Comparison of ENCODE assay signal across 21 mouse cellular contexts in the genomic region with DNA sequence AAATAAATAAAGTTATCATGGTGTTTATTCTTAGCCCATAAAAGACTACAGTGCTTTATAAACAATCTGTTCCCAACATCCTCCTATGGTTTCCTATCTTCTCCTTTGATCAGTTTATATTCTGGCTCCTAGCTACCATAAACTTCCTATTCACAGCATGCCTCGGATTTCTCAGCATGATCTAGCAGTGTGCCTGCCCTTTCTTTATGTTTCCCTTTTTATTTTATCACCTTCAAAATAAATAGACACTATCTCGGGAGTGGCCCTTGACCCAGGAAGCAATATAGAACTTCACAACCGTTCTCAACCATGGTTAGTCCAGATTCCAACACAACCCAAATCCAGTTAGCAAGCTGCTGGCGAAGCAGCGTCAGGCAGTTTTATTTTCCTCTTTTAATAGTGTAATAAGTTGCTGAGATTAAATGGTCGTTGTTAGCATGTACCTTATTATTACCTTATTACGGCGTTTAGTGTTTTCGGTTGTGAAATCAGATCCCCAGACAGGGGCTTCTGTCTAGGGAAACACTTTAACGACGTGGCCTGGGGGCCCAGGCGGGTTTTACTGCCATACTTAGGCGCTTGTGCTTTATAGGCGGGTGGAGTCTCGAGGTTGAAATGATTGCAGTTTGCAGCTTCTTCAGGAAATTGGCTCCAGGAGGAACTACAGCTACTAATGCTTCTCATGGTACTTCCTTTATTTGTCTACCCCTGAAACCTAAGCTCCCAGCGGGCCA. TPM values are rescaled to one million over a fixed set of nuclear protein-coding genes. Genes with fewer than 3 reads are reported as not detected.
DNase-seq lines count a peak whose midpoint lies in the region; ATAC-seq lines count a peak whose summit lies in the region.
"Had no signal": no experiment of that assay in that cellular context is flagged by ENCODE, and none has a peak within 500 bp of the region (broad histone marks: within the 10 kb centered on the region; RNA-seq: fewer than 3 reads in every experiment).

No protein-coding gene starts in this region.

- H3K9me3 ChIP-seq in kidney, embryonic 14.5 days (ENCODE audit: control insufficient read depth, low read length), result no peaks in the 10 kb centered on the region
- H3K9me3 ChIP-seq in limb, embryonic 13.5 days, result no peaks in the 10 kb centered on the region
- H3K9me3 ChIP-seq: forebrain, embryonic 10.5 days; hindbrain, embryonic 15.5 days; liver, embryonic 12.5 days had no signal

- peaks cover 7% of the 10 kb centered on the region for H3K4me1 ChIP-seq in kidney, embryonic 14.5 days (ENCODE audit: control insufficient read depth, insufficient read depth, low read length)
- peaks cover 22% of the 10 kb centered on the region for H3K4me1 ChIP-seq in limb, embryonic 13.5 days
- H3K4me1 ChIP-seq: hindbrain, embryonic 15.5 days; liver, embryonic 12.5 days; megakaryocyte, embryonic 14.5 days had no signal

- no peaks in the 10 kb centered on the region for H3K36me3 ChIP-seq in kidney, embryonic 14.5 days (ENCODE audit: control insufficient read depth, insufficient read depth, low read length)
- H3K36me3 ChIP-seq in limb, embryonic 13.5 days, result no peaks in the 10 kb centered on the region
- H3K36me3 ChIP-seq: forebrain, embryonic 10.5 days; hindbrain, embryonic 15.5 days; liver, embryonic 12.5 days had no signal

- no peaks in the 10 kb centered on the region for H3K27me3 ChIP-seq in kidney, embryonic 14.5 days (ENCODE audit: control insufficient read depth, insufficient read depth, low read length)
- H3K27me3 ChIP-seq in limb, embryonic 13.5 days, result peaks cover 46% of the 10 kb centered on the region
- H3K27me3 ChIP-seq: CH12.LX; hindbrain, embryonic 15.5 days; liver, embryonic 12.5 days; megakaryocyte, embryonic 14.5 days had no signal

- peak; percentile 57; the same call in 1 of the 2 replicates for ATAC-seq in kidney, embryonic 14.5 days (ENCODE audit: low FRiP score, low TSS enrichment)
- ATAC-seq in limb, embryonic 13.5 days (ENCODE audit: low FRiP score, low read depth), result peak; percentile 88
- no peak for ATAC-seq in megakaryocyte progenitor cell, adult 5-6 weeks (replicated peaks; ENCODE audit: poor library complexity)
- no peak for ATAC-seq in megakaryocyte, adult 5-6 weeks (ENCODE audit: poor library complexity, severe bottlenecking)
- ATAC-seq: liver, embryonic 12.5 days had no signal

- DNase-seq in kidney, postnatal 25 days, result no peak
- peak; percentile 11 for DNase-seq in embryo, embryonic 10 days (ENCODE audit: low spot score)
- peak; percentile 90 for DNase-seq in forelimb bud, embryonic 11.5 days (ENCODE audit: low read depth, low spot score)
- no peak for DNase-seq in ovary, postnatal 36 days (ENCODE audit: low spot score)
- DNase-seq: cerebellum, adult 11-12 months; heart, adult 18-20 months; right cerebral cortex, postnatal 4 days; thymus, postnatal 36 days had no signal

- H3K9ac ChIP-seq in kidney, embryonic 14.5 days (ENCODE audit: low read depth, low read length), result no peak overlapping the region
- no peak overlapping the region for H3K9ac ChIP-seq in limb, embryonic 13.5 days
- H3K9ac ChIP-seq: hindbrain, embryonic 15.5 days; liver, embryonic 12.5 days had no signal

- 6% methylated on average over 16 of the region's 16 CpGs for WGBS in kidney, embryonic 14.5 days
- WGBS in limb, embryonic 13.5 days, result 3% methylated on average over 16 of the region's 16 CpGs

- no peak overlapping the region for H3K27ac ChIP-seq in kidney, embryonic 14.5 days (ENCODE audit: low read depth, low read length)
- 0 out of 2 replicates have a peak overlapping the region, but pooled peaks have one; percentile 15 for H3K27ac ChIP-seq in limb, embryonic 13.5 days
- H3K27ac ChIP-seq: forebrain, embryonic 10.5 days; hindbrain, embryonic 15.5 days; liver, embryonic 12.5 days had no signal

- H3K4me2 ChIP-seq in kidney, embryonic 14.5 days (replicated peaks; ENCODE audit: low read depth, low read length), result peak overlapping the region; percentile 38
- peak overlapping the region; percentile 56 for H3K4me2 ChIP-seq in limb, embryonic 13.5 days (replicated peaks)
- H3K4me2 ChIP-seq: hindbrain, embryonic 15.5 days; liver, embryonic 12.5 days had no signal

- H3K4me3 ChIP-seq in kidney, embryonic 14.5 days (ENCODE audit: low read length), result peak overlapping the region; percentile 17
- peak overlapping the region; percentile 23 for H3K4me3 ChIP-seq in limb, embryonic 13.5 days
- H3K4me3 ChIP-seq: forebrain, embryonic 10.5 days; hindbrain, embryonic 15.5 days; liver, embryonic 12.5 days; megakaryocyte, embryonic 14.5 days had no signal

RNA-seq across cellular contexts. Expression of a gene that starts 12.4 kb away (rescaled TPM):
- not detected in 2 replicates for polyA plus RNA-seq in kidney, embryonic 14.5 days (2014; fragmentation: Nextera tagmentation; extraction: Ambion mirVana)
- polyA plus RNA-seq in limb, embryonic 13.5 days (2015; fragmentation: Nextera tagmentation; extraction: Ambion mirVana), result not detected in 2 replicates
- not detected in 2 replicates for total RNA-seq in megakaryocyte progenitor cell, adult 5-6 weeks (2015)
- not detected in 2 replicates for total RNA-seq in megakaryocyte progenitor cell, adult 5-6 weeks (2017)
- total RNA-seq in megakaryocyte, adult 5-6 weeks (2015), result not detected in 2 replicates
- not detected in 2 replicates for total RNA-seq in megakaryocyte, adult 5-6 weeks (2017)
- total RNA-seq: CH12.LX; common myeloid progenitor, adult 5-6 weeks; heart, adult 18-20 months; left cerebral cortex, adult 8-10 months had no signal
- polyA plus RNA-seq: forebrain, embryonic 10.5 days; heart, embryonic 16.5 days; hindbrain, embryonic 15.5 days; liver, embryonic 12.5 days; stomach, embryonic 14.5 days had no signal

RNA-seq across cellular contexts. Expression of a gene that starts 27.8 kb away (rescaled TPM):
- polyA plus RNA-seq in kidney, embryonic 14.5 days (2014; fragmentation: Nextera tagmentation; extraction: Ambion mirVana), result not detected in 2 replicates
- polyA plus RNA-seq in limb, embryonic 13.5 days (2015; fragmentation: Nextera tagmentation; extraction: Ambion mirVana), result not detected in 2 replicates
- total RNA-seq in megakaryocyte progenitor cell, adult 5-6 weeks (2015), result not detected in 2 replicates
- not detected in 2 replicates for total RNA-seq in megakaryocyte progenitor cell, adult 5-6 weeks (2017)
- total RNA-seq in megakaryocyte, adult 5-6 weeks (2015), result not detected in 2 replicates
- not detected in 2 replicates for total RNA-seq in megakaryocyte, adult 5-6 weeks (2017)
- total RNA-seq: CH12.LX; common myeloid progenitor, adult 5-6 weeks; heart, adult 18-20 months; left cerebral cortex, adult 8-10 months had no signal
- polyA plus RNA-seq: forebrain, embryonic 10.5 days; heart, embryonic 16.5 days; hindbrain, embryonic 15.5 days; liver, embryonic 12.5 days; stomach, embryonic 14.5 days had no signal

RNA-seq across cellular contexts. Expression of a gene that starts 36.7 kb away (rescaled TPM):
- polyA plus RNA-seq in kidney, embryonic 14.5 days (2014; fragmentation: Nextera tagmentation; extraction: Ambion mirVana), result 85.1 and 98.7 TPM in 2 replicates
- polyA plus RNA-seq in limb, embryonic 13.5 days (2015; fragmentation: Nextera tagmentation; extraction: Ambion mirVana), result 4.1 and 5.4 TPM in 2 replicates
- not detected in 2 replicates for total RNA-seq in megakaryocyte progenitor cell, adult 5-6 weeks (2015)
- total RNA-seq in megakaryocyte progenitor cell, adult 5-6 weeks (2017), result not detected in 2 replicates
- not detected in 2 replicates for total RNA-seq in megakaryocyte, adult 5-6 weeks (2015)
- total RNA-seq in megakaryocyte, adult 5-6 weeks (2017), result not detected in 2 replicates
- total RNA-seq: CH12.LX; common myeloid progenitor, adult 5-6 weeks; heart, adult 18-20 months; left cerebral cortex, adult 8-10 months had no signal
- polyA plus RNA-seq: hindbrain, embryonic 15.5 days; liver, embryonic 12.5 days had no signal

RNA-seq across cellular contexts. Expression of a gene that starts 47.9 kb away (rescaled TPM):
- not detected in 2 replicates for polyA plus RNA-seq in kidney, embryonic 14.5 days (2014; fragmentation: Nextera tagmentation; extraction: Ambion mirVana)
- not detected in 2 replicates for polyA plus RNA-seq in limb, embryonic 13.5 days (2015; fragmentation: Nextera tagmentation; extraction: Ambion mirVana)
- not detected in 2 replicates for total RNA-seq in megakaryocyte progenitor cell, adult 5-6 weeks (2015)
- not detected in 2 replicates for total RNA-seq in megakaryocyte progenitor cell, adult 5-6 weeks (2017)
- total RNA-seq in megakaryocyte, adult 5-6 weeks (2015), result not detected in 2 replicates
- not detected in 2 replicates for total RNA-seq in megakaryocyte, adult 5-6 weeks (2017)
- total RNA-seq: CH12.LX; common myeloid progenitor, adult 5-6 weeks; heart, adult 18-20 months; left cerebral cortex, adult 8-10 months had no signal
- polyA plus RNA-seq: forebrain, embryonic 10.5 days; heart, embryonic 16.5 days; hindbrain, embryonic 15.5 days; liver, embryonic 12.5 days; stomach, embryonic 14.5 days had no signal

Comparison
In these comparisons a context has a peak if more than half of its experiments do, and no peak if none do; other contexts are left out.
1. ATAC-seq: peak in kidney, embryonic 14.5 days (single experiment) and limb, embryonic 13.5 days (single experiment); none in megakaryocyte progenitor cell, adult 5-6 weeks (single experiment) and megakaryocyte, adult 5-6 weeks (single experiment).
2. DNase-seq: peak in embryo, embryonic 10 days (single experiment) and forelimb bud, embryonic 11.5 days (single experiment); none in kidney, postnatal 25 days (0 of 2) and ovary, postnatal 36 days (single experiment).